Mouse (Mus musculus) kidney, postnatal 0 days (tissue): ENCODE measurements around the gene Pold1. TPM values are rescaled to one million over a fixed set of nuclear protein-coding genes. Genes with fewer than 3 reads are reported as not detected.

ENCODE experiments used
- ATAC-seq: fragments of 200-750 bp; cut with Nextera tagmentation; replicated peaks from 2 replicates; pipeline ENCODE4 v1.8.0; 2017; ENCODE audit warnings: low read depth, moderate number of reproducible peaks, moderate TSS enrichment, moderate library complexity; ENCODE audit not compliant: low FRiP score
- DNase-seq: peaks from one replicate; pipeline ENCODE4 v3.0.0-alpha.2; 2016; ENCODE audit warnings: low spot score
- H3K27ac ChIP-seq: fragments of 300-500 bp; sonication (generic); 2 replicates; pipeline ENCODE4 v1.5.1; 2014; ENCODE audit warnings: mild to moderate bottlenecking
- H3K27me3 ChIP-seq: fragments of 300-500 bp; sonication (generic); 2 replicates; pipeline ENCODE4 v1.6.1; 2014; ENCODE audit warnings: low read length, mixed read lengths; ENCODE audit not compliant: insufficient read depth
- H3K36me3 ChIP-seq: fragments of 300-500 bp; sonication (generic); 2 replicates; pipeline ENCODE4 v1.6.1; 2014; ENCODE audit warnings: low read length, mixed read lengths; ENCODE audit not compliant: insufficient read depth
- H3K4me1 ChIP-seq: fragments of 300-500 bp; sonication (generic); replicated peaks from 2 replicates; pipeline ENCODE4 v1.6.1; 2014; ENCODE audit warnings: antibody characterized with exemption, low read length, mixed read lengths; ENCODE audit not compliant: insufficient read depth
- H3K4me2 ChIP-seq: fragments of 300-500 bp; sonication (generic); 2 replicates; pipeline ENCODE4 v1.6.1; 2014; ENCODE audit warnings: mild to moderate bottlenecking, low read length, moderate library complexity, mixed read lengths
- H3K4me3 ChIP-seq: fragments of 300-500 bp; sonication (generic); replicated peaks from 2 replicates; pipeline ENCODE4 v1.5.1; 2014; ENCODE audit warnings: low read depth, low read length
- H3K9ac ChIP-seq: fragments of 300-500 bp; sonication (generic); 2 replicates; pipeline ENCODE4 v1.6.1; 2014; ENCODE audit warnings: low read depth, low read length
- H3K9me3 ChIP-seq: fragments of 300-500 bp; sonication (generic); replicated peaks from 2 replicates; pipeline ENCODE4 v1.6.1; 2016; ENCODE audit warnings: low read length, inconsistent platforms, mixed read lengths
- CTCF ChIP-seq: IDR thresholded peaks from 2 replicates; pipeline ENCODE4 v1.5.1; 2016; ENCODE audit warnings: antibody characterized with exemption, low read depth, mild to moderate bottlenecking, moderate library complexity
- WGBS: fragments of 180-500 bp; shearing (Covaris S2); extraction: QIAGEN DNeasy Blood & Tissue Kit; methylation state at CpG from one replicate; pipeline ENCODE4 v1.1.7; 2014; 5-methylcytosine and 5-hydroxymethylcytosine counted together
- polyA plus RNA-seq: library from polyadenylated mRNA; unstranded; fragments of >200 nt; fragmentation: Nextera tagmentation; extraction: Ambion mirVana; gene quantifications from 2 replicates; pipeline ENCODE4 v1.2.1, GENCODE M21; 2015

Gene Pold1
- polyA plus RNA-seq, 1 experiment from 2014 or later, result 38.0 TPM

GRCm38 (mm10) chr7:44572213-44572701, 23.6 kb upstream of the Pold1 start, which contains the start of gene Napsa:
TSS of gene Napsa (plus strand) at chr7:44572380.
- DNase-seq (peak; percentile 28), ATAC-seq (peak; percentile 93)
- H3K27ac ChIP-seq, result peak within 1 kb of the TSS; percentile 65
- no peaks in the 10 kb centered on the region for H3K27me3 ChIP-seq
- whole genome bisulfite sequencing, result 43% methylated on average over 7 of the region's 7 CpGs
- H3K4me3 ChIP-seq, result no peak within 1 kb of the TSS
- no peaks in the 10 kb centered on the region for H3K4me1 ChIP-seq
- H3K9me3 ChIP-seq, result no peaks in the 10 kb centered on the region
- H3K4me2 ChIP-seq, result peak within 1 kb of the TSS; percentile 36; the same call in 1 of the 2 replicates
- H3K36me3 ChIP-seq, result no peaks in the 10 kb centered on the region
- H3K9ac ChIP-seq, result 0 out of 2 replicates have a peak within 1 kb of the TSS, but pooled peaks have one; percentile 31
- no peak for TF ChIP-seq CTCF

GRCm38 (mm10) chr7:44571811-44572210, 23.2 kb upstream of the Pold1 start:
- Histone ChIP-seq H3K27ac (peak overlapping the region; percentile 65), H3K9me3 (no peaks in the 10 kb centered on the region), H3K27me3 (no peaks in the 10 kb centered on the region), H3K9ac (no peak overlapping the region), H3K4me1 (no peaks in the 10 kb centered on the region), H3K4me3 (no peak overlapping the region), H3K36me3 (no peaks in the 10 kb centered on the region), H3K4me2 (no peak overlapping the region)
- no peak for TF ChIP-seq CTCF
- ATAC-seq, result peak; percentile 74
- WGBS, result 30% methylated on average over 4 of the region's 4 CpGs
- DNase-seq, result no peak

DNA sequence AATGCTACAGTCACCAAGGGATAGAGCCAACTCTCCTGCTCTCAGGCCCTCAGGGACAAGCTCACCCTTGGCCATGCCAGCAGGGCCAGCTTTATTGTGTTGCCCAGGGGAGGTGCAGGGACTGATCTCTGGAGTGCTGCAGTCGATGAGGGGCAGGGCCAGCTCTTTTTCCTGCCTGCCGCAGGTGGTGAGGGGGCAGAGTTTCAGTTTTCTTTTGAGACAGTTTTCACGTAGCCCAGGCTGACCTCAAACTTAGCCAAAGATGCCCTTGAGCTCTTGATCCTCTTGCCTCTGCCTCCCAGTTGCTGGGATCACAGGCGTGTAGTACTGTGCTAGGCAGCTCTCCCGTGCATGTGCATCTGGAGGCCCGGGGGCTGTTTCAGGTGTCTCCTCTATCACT, 22.3 kb upstream of the Pold1 start:
- Histone ChIP-seq H3K9me3 (no peaks in the 10 kb centered on the region), H3K27ac (peak overlapping the region; percentile 65)
- no peak for TF ChIP-seq CTCF

GRCm38 (mm10) chr7:44568803-44569202, 20.2 kb upstream of the Pold1 start:
- TF ChIP-seq CTCF, result no peak
- Histone ChIP-seq H3K27ac (no peak overlapping the region), H3K36me3 (no peaks in the 10 kb centered on the region), H3K4me1 (no peaks in the 10 kb centered on the region), H3K4me2 (no peak overlapping the region), H3K4me3 (no peak overlapping the region), H3K9ac (no peak overlapping the region), H3K27me3 (no peaks in the 10 kb centered on the region), H3K9me3 (no peaks in the 10 kb centered on the region)
- 65% methylated on average over 9 of the region's 9 CpGs for WGBS
- no peak for ATAC-seq
- no peak for DNase-seq

More for the DNA sequence above, 22.3 kb upstream of the Pold1 start:
- H3K9ac ChIP-seq, result no peak overlapping the region
- no peak overlapping the region for H3K4me3 ChIP-seq
- no peak overlapping the region for H3K4me2 ChIP-seq
- WGBS, result 79% methylated on average over 6 of the region's 6 CpGs
- ATAC-seq (no peak), DNase-seq (no peak)
- no peaks in the 10 kb centered on the region for H3K27me3 ChIP-seq
- no peaks in the 10 kb centered on the region for H3K36me3 ChIP-seq
- H3K4me1 ChIP-seq, result no peaks in the 10 kb centered on the region

DNA sequence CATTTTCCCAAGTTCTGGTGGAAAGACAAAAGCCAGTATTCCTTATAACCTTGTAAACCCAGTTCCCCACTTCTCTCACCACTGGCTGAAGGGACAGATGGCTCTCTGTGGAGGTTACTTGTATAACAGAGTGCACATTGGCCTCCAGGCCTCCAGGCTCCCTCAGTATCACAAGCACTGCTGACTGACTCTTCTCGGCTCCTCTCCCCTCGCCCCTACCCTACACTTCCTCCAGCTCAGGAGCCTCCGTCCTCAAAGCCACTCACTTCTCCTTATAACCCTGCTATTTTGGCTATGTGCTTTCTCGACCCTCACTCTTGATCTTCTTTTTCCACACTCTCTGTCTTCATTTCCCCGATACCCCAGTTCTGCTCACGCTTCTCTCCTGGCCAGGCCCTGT, 16.8 kb upstream of the Pold1 start:
- H3K4me1 ChIP-seq, result no peaks in the 10 kb centered on the region
- H3K36me3 ChIP-seq, result no peaks in the 10 kb centered on the region
- H3K9ac ChIP-seq, result no peak overlapping the region
- 70% methylated on average over 6 of the region's 6 CpGs for WGBS
- H3K4me2 ChIP-seq, result no peak overlapping the region
- no peaks in the 10 kb centered on the region for H3K9me3 ChIP-seq
- ATAC-seq, result no peak
- no peaks in the 10 kb centered on the region for H3K27me3 ChIP-seq
- H3K4me3 ChIP-seq, result no peak overlapping the region
- H3K27ac ChIP-seq, result no peak overlapping the region
- TF ChIP-seq CTCF, result no peak
- no peak for DNase-seq

DNA sequence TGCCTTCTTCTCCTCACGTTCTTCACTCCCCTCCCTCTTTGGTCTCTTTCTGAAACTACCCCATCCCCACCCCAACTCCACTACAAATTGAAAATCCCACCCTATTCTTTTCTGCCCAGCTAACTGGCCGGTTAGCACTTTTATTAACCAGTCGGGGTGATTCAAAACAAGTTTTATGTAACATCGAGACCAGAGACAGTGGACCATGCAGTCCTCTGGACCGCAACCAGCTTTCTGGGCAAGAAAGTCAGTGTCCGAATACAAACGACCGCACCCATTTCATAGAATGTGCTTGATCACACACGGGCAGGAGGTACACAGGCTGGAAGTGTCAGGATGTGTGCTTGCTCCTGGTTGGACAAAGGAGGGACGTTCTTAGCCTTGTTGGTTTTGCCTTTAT, 15.8 kb upstream of the Pold1 start:
- WGBS, result 65% methylated on average over 10 of the region's 10 CpGs
- TF ChIP-seq CTCF, result no peak
- Histone ChIP-seq H3K9me3 (no peaks in the 10 kb centered on the region), H3K9ac (no peak overlapping the region), H3K4me2 (no peak overlapping the region), H3K4me1 (no peaks in the 10 kb centered on the region), H3K36me3 (no peaks in the 10 kb centered on the region), H3K27me3 (no peaks in the 10 kb centered on the region), H3K27ac (no peak overlapping the region), H3K4me3 (no peak overlapping the region)
- ATAC-seq, result no peak
- no peak for DNase-seq

DNA sequence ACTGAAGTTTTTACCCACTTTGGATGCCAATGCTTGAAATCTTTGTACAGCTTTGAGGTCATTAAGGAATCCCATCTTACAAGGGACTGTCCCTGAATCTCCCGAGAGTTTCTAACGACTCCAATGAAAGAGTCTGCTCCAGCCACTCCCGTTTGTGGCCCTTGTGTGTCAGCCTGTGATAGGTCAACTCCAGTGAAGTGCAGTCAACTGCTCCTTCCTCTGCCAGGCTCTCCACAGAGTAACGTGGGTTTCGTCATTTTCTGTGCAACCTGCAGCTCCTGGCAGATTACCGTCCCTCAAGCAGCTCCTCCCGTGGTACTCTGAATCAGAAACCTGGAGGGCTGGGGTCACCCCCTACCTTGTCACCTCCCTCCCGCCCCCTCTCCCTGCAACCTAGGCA, 14.6 kb upstream of the Pold1 start:
- Histone ChIP-seq H3K9me3 (no peaks in the 10 kb centered on the region), H3K4me2 (no peak overlapping the region), H3K4me1 (no peaks in the 10 kb centered on the region), H3K27me3 (no peaks in the 10 kb centered on the region), H3K27ac (no peak overlapping the region), H3K4me3 (no peak overlapping the region), H3K9ac (no peak overlapping the region), H3K36me3 (no peaks in the 10 kb centered on the region)
- no peak for ATAC-seq
- whole genome bisulfite sequencing, result 40% methylated on average over 8 of the region's 8 CpGs
- no peak for TF ChIP-seq CTCF
- no peak for DNase-seq
